Mouse (Mus musculus) CH12.LX (cell line): ENCODE measurements at regions not wholly inside any gene's neighbourhood (a gene's known extent, or its start where the extent isn't known, plus 50 kb on each side); places are given as distances from the start of the nearest gene placed in this dataset.

Experiments
- DNase-seq: peaks from one replicate; pipeline ENCODE4 v3.0.0-alpha.2; 2013; ENCODE audit errors: extremely low read depth
- H3K27ac ChIP-seq: 2 replicates; pipeline ENCODE4 v1.5.1; 2012; ENCODE audit warnings: low read depth, mild to moderate bottlenecking, control low read depth, moderate library complexity; ENCODE audit not compliant: insufficient read depth
- H3K27me3 ChIP-seq: replicated peaks from 2 replicates; pipeline ENCODE3; 2012; ENCODE audit warnings: inconsistent platforms
- H3K36me3 ChIP-seq, 2 experiments: replicated peaks in 1 of 2; 2 replicates each; pipeline versions ENCODE3 to v1.6.1; 2012; ENCODE audit warnings: inconsistent platforms in 1 of 2, low read length in 1 of 2, mild to moderate bottlenecking in 1 of 2, mixed read lengths in 1 of 2, moderate library complexity in 1 of 2; ENCODE audit not compliant: control insufficient read depth in 1 of 2, insufficient read depth in 1 of 2
- H3K4me1 ChIP-seq, 2 experiments: 2 replicates each; pipeline ENCODE4 v1.6.1; 2012; ENCODE audit warnings: inconsistent platforms in 1 of 2, moderate library complexity in 1 of 2; ENCODE audit not compliant: insufficient read depth in 2 of 2, control insufficient read depth in 1 of 2
- H3K4me2 ChIP-seq: 2 replicates; pipeline ENCODE4 v1.6.1; 2012; ENCODE audit warnings: low read depth, mild to moderate bottlenecking, control low read depth; ENCODE audit not compliant: poor library complexity, insufficient read depth, severe bottlenecking
- H3K4me3 ChIP-seq, 3 experiments: fragments of 150-350 bp in 1 of 3; sonication (generic) in 1 of 3; replicated peaks in 1 of 3; 2 replicates each; pipeline versions ENCODE3 to v1.5.1; 2011 to 2012; ENCODE audit warnings: low read depth in 2 of 3, low read length in 2 of 3, mild to moderate bottlenecking in 2 of 3, moderate library complexity in 2 of 3, control low read depth in 1 of 3, improper control_type of control experiment in 1 of 3, inconsistent platforms in 1 of 3, mixed read lengths in 1 of 3; ENCODE audit not compliant: poor library complexity in 1 of 3
- H3K79me2 ChIP-seq: replicated peaks from 2 replicates; pipeline ENCODE4 v1.6.1; 2012; ENCODE audit warnings: mild to moderate bottlenecking, moderate library complexity; ENCODE audit not compliant: control insufficient read depth, poor library complexity, insufficient read depth, severe bottlenecking; ENCODE audit errors: extremely low read depth
- H3K9ac ChIP-seq: 2 replicates; pipeline ENCODE4 v1.6.1; 2012; ENCODE audit warnings: low read depth, mild to moderate bottlenecking, control low read depth, moderate library complexity; ENCODE audit not compliant: insufficient read depth
- H3K9me3 ChIP-seq: replicated peaks from 2 replicates; pipeline ENCODE3; 2012; ENCODE audit warnings: low read length, inconsistent platforms, mixed read lengths
- BHLHE40 ChIP-seq: IDR thresholded peaks from 2 replicates; pipeline ENCODE4 v1.6.1; 2011; ENCODE audit warnings: mild to moderate bottlenecking, low read depth, low read length, improper control_type of control experiment
- CHD1 ChIP-seq: IDR thresholded peaks from 2 replicates; pipeline ENCODE4 v1.6.1; 2012; ENCODE audit warnings: low read depth, low read length, improper control_type of control experiment, inconsistent platforms
- CHD2 ChIP-seq: IDR thresholded peaks from 2 replicates; pipeline ENCODE4 v1.6.1; 2011; ENCODE audit warnings: low read length, improper control_type of control experiment
- ELF1 ChIP-seq: IDR thresholded peaks from 2 replicates; pipeline ENCODE4 v1.6.1; 2014; ENCODE audit warnings: low read depth, mild to moderate bottlenecking, inconsistent platforms, low read length, improper control_type of control experiment
- EP300 ChIP-seq: IDR thresholded peaks from 2 replicates; pipeline ENCODE4 v1.6.1; 2011; ENCODE audit warnings: low read length, improper control_type of control experiment
- ETS1 ChIP-seq: conservative IDR thresholded peaks from 2 replicates; pipeline ENCODE4 v1.6.1; 2012; ENCODE audit warnings: low read depth, mild to moderate bottlenecking, inconsistent platforms, low read length, improper control_type of control experiment, moderate library complexity
- HCFC1 ChIP-seq: IDR thresholded peaks from 2 replicates; pipeline ENCODE4 v1.6.1; 2012; ENCODE audit warnings: low read depth, mild to moderate bottlenecking, inconsistent platforms, low read length, improper control_type of control experiment
- KAT2A ChIP-seq: IDR thresholded peaks from 2 replicates; pipeline ENCODE4 v1.6.1; 2012; ENCODE audit warnings: low read length, improper control_type of control experiment, inconsistent platforms; ENCODE audit not compliant: insufficient replicate concordance
- MAFK ChIP-seq: IDR thresholded peaks from 2 replicates; pipeline ENCODE4 v1.6.1; 2011; ENCODE audit warnings: low read length, improper control_type of control experiment; ENCODE audit not compliant: insufficient replicate concordance
- MAZ ChIP-seq: IDR thresholded peaks from 2 replicates; pipeline ENCODE4 v1.6.1; 2012; ENCODE audit warnings: low read depth, mild to moderate bottlenecking, inconsistent platforms, low read length, improper control_type of control experiment, moderate library complexity
- MEF2A ChIP-seq: IDR thresholded peaks from 2 replicates; pipeline ENCODE4 v1.6.1; 2014; ENCODE audit warnings: low read depth, mild to moderate bottlenecking, inconsistent platforms, low read length, improper control_type of control experiment, borderline replicate concordance
- MXI1 ChIP-seq: IDR thresholded peaks from 2 replicates; pipeline ENCODE4 v1.6.1; 2011; ENCODE audit warnings: mild to moderate bottlenecking, low read depth, low read length, improper control_type of control experiment
- MYC ChIP-seq: IDR thresholded peaks from 2 replicates; pipeline ENCODE4 v1.6.1; 2011; ENCODE audit warnings: low read depth, mild to moderate bottlenecking, improper control_type of control experiment, low read length
- NELFE ChIP-seq: IDR thresholded peaks from 2 replicates; pipeline ENCODE4 v1.6.1; 2011; ENCODE audit warnings: low read depth, low read length, improper control_type of control experiment
- RAD21 ChIP-seq: IDR thresholded peaks from 2 replicates; pipeline ENCODE4 v1.6.1; 2011; ENCODE audit warnings: low read depth, mild to moderate bottlenecking, low read length, improper control_type of control experiment, moderate library complexity
- UBTF ChIP-seq: IDR thresholded peaks from 2 replicates; pipeline ENCODE4 v1.6.1; 2012; ENCODE audit warnings: low read depth, mild to moderate bottlenecking, inconsistent platforms, low read length, improper control_type of control experiment, moderate library complexity
- USF2 ChIP-seq: conservative IDR thresholded peaks from 2 replicates; pipeline ENCODE4 v1.6.1; 2011; ENCODE audit warnings: low read depth, low read length, improper control_type of control experiment
- ZKSCAN1 ChIP-seq: IDR thresholded peaks from 2 replicates; pipeline ENCODE4 v1.6.1; 2012; ENCODE audit warnings: low read depth, inconsistent platforms, low read length, improper control_type of control experiment, borderline replicate concordance
- ZMIZ1 ChIP-seq: IDR thresholded peaks from 2 replicates; pipeline ENCODE4 v1.6.1; 2012; ENCODE audit warnings: low read depth, mild to moderate bottlenecking, inconsistent platforms, low read length, improper control_type of control experiment
- dilution Hi-C: fragments of 300-500 bp; cut with MboI; formaldehyde crosslinking; loops from 2 replicates; pipeline ENCODE4 v1.14.3; 2020; ENCODE audit warnings: low sequenced_read_pairs; ENCODE audit not compliant: extremely low pct_unique_long_range_greater_than_20kb, extremely low pct_ligation_motif_present
- in situ Hi-C: fragments of 300-500 bp; cut with MboI; formaldehyde crosslinking; loops from 3 replicates; pipeline ENCODE4 v1.14.3; 2019; ENCODE audit warnings: low sequenced_read_pairs, low pct_ligation_motif_present, low pct_unique_long_range_greater_than_20kb, mixed read lengths

DNA sequence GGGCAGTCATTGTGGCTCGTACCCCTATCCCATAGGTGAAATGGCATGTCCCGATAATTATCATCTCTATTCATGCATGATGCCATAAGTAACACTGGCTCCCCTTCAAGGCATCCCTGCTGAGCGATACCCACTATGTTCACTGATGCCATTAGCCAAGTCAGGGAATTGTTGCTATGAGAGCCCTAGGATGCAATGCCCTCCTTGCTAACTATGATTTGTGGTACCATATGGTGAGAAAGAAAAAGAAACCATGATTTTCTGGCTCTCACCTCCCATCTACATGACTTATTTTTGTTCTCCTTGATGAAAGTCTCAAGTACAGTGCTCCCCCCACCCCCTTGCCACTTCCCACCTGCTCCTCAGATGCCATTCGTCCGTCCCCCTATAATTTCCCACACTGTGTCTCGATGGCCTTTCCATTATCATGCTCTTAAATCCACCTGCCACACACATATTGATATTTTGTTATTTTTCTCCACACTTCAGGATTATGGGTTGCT is 527.1 kb downstream of the Galc start:
- Histone ChIP-seq H3K27me3 (no peaks in the 10 kb centered on the region), H3K4me2 (no peak overlapping the region), H3K4me1 (no peaks in the 10 kb centered on the region), H3K79me2 (no peaks in the 10 kb centered on the region), H3K36me3 (no peaks in the 10 kb centered on the region), H3K9ac (no peak overlapping the region), H3K9me3 (peaks cover 13% of the 10 kb centered on the region), H3K4me3 (no peak overlapping the region), H3K27ac (no peak overlapping the region)
- no peak for DNase-seq
- dilution Hi-C loops (no loop called here), in situ Hi-C loops (no loop called here)
- TF ChIP-seq MAFK (no peak), UBTF (no peak), MEF2A (no peak), BHLHE40 (no peak), NELFE (no peak), HCFC1 (no peak), ZKSCAN1 (no peak), MYC (no peak), MXI1 (no peak), ELF1 (no peak)

DNA sequence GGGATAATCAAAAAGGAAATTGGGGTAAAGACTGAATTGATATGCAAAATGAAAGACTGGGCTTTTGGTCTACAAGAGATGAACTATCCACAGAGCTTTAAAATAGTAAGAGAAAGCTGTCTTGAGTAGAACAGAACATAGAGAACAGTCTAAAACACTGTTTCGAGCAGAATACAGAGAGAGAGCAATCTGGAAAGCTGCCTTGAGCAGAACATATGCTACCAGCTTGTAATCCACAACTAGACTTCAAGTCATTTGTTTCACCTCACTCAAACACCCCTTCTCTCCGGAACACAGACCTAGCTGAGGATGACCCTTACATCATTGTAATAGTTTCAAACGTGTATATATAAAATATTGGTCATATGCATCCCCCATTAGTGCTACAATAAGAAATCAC is 538.7 kb downstream of the Galc start:
- no peak overlapping the region for H3K4me2 ChIP-seq
- no peaks in the 10 kb centered on the region for H3K4me1 ChIP-seq
- no peaks in the 10 kb centered on the region for H3K36me3 ChIP-seq
- no peak for DNase-seq
- no peak overlapping the region for H3K4me3 ChIP-seq
- TF ChIP-seq CHD1 = no peak
- no peak for TF ChIP-seq RAD21
- TF ChIP-seq CHD2 = no peak
- no peak for TF ChIP-seq ETS1
- TF ChIP-seq MAZ = no peak
- TF ChIP-seq ZMIZ1 = no peak
- TF ChIP-seq USF2 = no peak
- TF ChIP-seq EP300 = no peak
- no peak for TF ChIP-seq KAT2A
- no peak overlapping the region for H3K27ac ChIP-seq
- no peaks in the 10 kb centered on the region for H3K79me2 ChIP-seq
- peaks cover 2% of the 10 kb centered on the region for H3K9me3 ChIP-seq
- dilution Hi-C loops = no loop called here
- no peak overlapping the region for H3K9ac ChIP-seq
- in situ Hi-C loops = no loop called here
- no peaks in the 10 kb centered on the region for H3K27me3 ChIP-seq
